Mouse (Mus musculus): ENCODE data around the gene Tdpoz1. TPM values are rescaled to one million over a fixed set of nuclear protein-coding genes. Genes with fewer than 3 reads are reported as not detected.
"Not testable (repeated sequence)": the region's sequence is repeated elsewhere in the genome, so short reads cannot be mapped to it uniquely, and the experiment has no call there.

Gene Tdpoz1
- polyA plus RNA-seq (2015; fragmentation: Nextera tagmentation; extraction: Ambion mirVana) = not detected in 2 replicates

DNA sequence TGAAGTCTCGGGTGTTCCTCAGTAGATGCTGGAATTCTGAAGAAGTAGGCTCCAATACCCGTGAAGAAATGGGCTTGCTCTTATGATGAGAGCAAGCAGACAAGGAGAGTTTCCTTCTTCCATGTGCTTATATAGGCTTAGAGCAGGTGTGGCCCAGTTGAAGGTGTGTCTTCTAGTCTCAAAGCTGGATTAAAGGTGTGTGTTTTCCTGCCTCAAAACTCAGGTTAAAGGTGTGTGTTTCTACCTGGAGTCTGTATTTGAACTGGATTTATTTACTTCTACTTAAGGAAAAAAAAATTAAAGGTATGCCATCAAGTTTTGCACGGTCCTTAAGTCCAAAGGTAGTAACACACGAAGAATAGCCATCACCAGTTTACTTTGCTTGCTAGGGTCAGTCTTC is at the start of gene Tdpoz1:
Tdpoz1 (minus strand) TSS at position 101 of the 400 bp plus-strand sequence.
- WGBS = 72% methylated on average over 2 of the region's 4 CpGs
- H3K9ac ChIP-seq (ENCODE audit: low read length); H3K27me3 ChIP-seq (ENCODE audit: control insufficient read depth, insufficient read depth, low read length); H3K4me2 ChIP-seq (ENCODE audit: low read depth, low read length); H3K27ac ChIP-seq (ENCODE audit: low read length); H3K36me3 ChIP-seq (ENCODE audit: control insufficient read depth, insufficient read depth); H3K9me3 ChIP-seq (replicated peaks; ENCODE audit: control insufficient read depth, low read length); H3K4me1 ChIP-seq (ENCODE audit: control insufficient read depth, insufficient read depth, low read length); ATAC-seq (replicated peaks; ENCODE audit: extremely low read depth, insufficient read depth, low FRiP score); H3K4me3 ChIP-seq (ENCODE audit: low read length): not testable (repeated sequence)

DNA sequence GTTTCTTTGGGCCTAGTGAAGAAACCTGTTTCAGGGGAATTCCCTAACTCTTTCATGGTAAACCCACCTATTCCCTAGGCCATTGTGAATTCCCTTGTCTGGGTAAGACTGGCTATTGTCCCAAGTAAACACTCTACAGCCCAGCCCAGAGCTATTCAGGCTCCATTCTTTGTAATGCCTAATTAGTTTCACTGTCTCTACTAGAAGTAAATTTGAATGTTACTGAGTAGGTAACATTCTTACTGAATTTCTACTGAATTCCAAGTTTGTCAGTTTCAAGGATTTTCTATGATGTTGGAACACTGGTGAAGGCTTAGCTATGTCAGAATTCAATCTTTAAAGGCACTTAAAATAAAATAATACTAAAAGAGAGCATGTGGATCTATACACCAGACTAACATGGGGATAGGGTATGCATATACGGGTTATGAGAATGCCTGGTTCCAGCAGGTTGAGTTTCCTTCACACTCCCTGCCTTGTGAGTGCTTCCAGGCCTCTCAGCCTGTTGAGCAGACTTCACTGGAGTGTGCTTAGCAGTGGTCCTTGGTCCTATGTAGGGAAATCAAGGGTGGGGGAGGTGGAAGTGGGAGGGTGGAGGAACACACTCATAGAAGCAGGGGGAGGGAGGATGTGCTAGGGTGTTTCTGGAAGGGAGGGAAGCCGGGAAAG is 33.0 kb upstream of the Tdpoz1 start:
- H3K27me3 ChIP-seq (ENCODE audit: control insufficient read depth, insufficient read depth, low read length); H3K27ac ChIP-seq (ENCODE audit: low read length); H3K4me2 ChIP-seq (ENCODE audit: low read depth, low read length); H3K36me3 ChIP-seq (ENCODE audit: control insufficient read depth, insufficient read depth); H3K9ac ChIP-seq (ENCODE audit: low read length); H3K9me3 ChIP-seq (replicated peaks; ENCODE audit: control insufficient read depth, low read length); ATAC-seq (replicated peaks; ENCODE audit: extremely low read depth, insufficient read depth, low FRiP score); H3K4me3 ChIP-seq (ENCODE audit: low read length); H3K4me1 ChIP-seq (ENCODE audit: control insufficient read depth, insufficient read depth, low read length): not testable (repeated sequence)
- 51% methylated on average over 2 of the region's 2 CpGs for WGBS

DNA sequence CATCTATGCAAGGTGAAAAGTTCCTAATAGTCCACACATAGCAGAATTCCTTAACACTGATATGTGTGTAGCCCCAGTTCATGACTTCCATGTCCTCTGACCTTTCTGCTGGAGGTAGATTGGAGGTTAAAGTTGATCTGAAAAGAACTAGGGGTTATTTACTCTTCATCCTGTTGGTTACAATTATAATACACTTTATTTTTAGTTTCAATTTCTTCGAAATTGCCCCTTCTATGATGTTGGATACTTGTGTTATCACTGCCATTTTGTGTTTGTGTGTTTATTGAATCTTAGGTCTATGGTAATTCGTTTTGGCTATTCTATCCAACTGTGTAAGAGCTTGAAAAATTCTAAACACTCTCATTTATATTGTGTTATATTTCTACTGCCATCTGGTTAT is 16.9 kb upstream of the Tdpoz1 start, which contains the start of gene Gm37596:
Gm37596 (minus strand) TSS at position 101 of the 400 bp plus-strand sequence.
- not testable (repeated sequence) for H3K36me3 ChIP-seq (ENCODE audit: control insufficient read depth, insufficient read depth); H3K4me1 ChIP-seq (ENCODE audit: control insufficient read depth, insufficient read depth, low read length); H3K9ac ChIP-seq (ENCODE audit: low read length); ATAC-seq (replicated peaks; ENCODE audit: extremely low read depth, insufficient read depth, low FRiP score); H3K4me2 ChIP-seq (ENCODE audit: low read depth, low read length); H3K27ac ChIP-seq (ENCODE audit: low read length); H3K4me3 ChIP-seq (ENCODE audit: low read length); H3K27me3 ChIP-seq (ENCODE audit: control insufficient read depth, insufficient read depth, low read length); H3K9me3 ChIP-seq (replicated peaks; ENCODE audit: control insufficient read depth, low read length)
- WGBS = 58% methylated on average over 1 of the region's 2 CpGs

DNA sequence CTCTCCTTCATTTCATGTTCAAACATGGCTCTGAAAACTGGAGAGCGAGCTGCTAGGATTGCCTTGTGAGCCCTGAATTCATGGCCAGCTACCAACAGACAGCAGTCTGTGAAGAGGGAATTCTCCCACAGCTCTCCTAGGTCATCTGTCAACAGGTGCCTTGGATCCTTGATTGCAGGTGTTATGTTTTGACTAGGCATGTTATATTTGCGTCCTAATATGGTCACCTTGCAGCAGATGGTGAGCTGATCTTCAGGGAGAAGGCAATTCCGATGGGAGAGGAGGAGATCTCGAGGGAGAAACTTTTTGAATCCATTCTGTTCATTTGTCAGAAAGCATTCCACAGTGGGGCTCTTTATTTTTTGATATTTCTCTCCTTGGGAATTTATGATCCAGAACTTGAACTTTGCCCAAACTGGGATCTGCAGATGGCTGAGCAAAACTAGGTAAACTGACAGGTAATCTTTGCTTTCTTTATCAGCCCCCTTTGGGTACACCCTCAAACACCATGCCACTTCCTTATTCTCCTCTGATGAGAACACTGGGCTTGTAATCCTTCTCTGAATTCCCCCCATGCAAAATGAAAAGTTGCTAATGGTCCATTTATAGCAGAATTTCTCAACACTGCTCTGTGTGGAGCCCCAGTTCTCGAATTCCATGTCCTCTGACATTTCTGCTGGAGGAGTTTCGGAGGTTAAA is 5.2 kb downstream of the Tdpoz1 start:
- not testable (repeated sequence) for H3K4me1 ChIP-seq (ENCODE audit: control insufficient read depth, insufficient read depth, low read length); H3K27ac ChIP-seq (ENCODE audit: low read length); H3K36me3 ChIP-seq (ENCODE audit: control insufficient read depth, insufficient read depth); H3K4me2 ChIP-seq (ENCODE audit: low read depth, low read length); H3K27me3 ChIP-seq (ENCODE audit: control insufficient read depth, insufficient read depth, low read length); H3K4me3 ChIP-seq (ENCODE audit: low read length); H3K9ac ChIP-seq (ENCODE audit: low read length); ATAC-seq (replicated peaks; ENCODE audit: extremely low read depth, insufficient read depth, low FRiP score); H3K9me3 ChIP-seq (replicated peaks; ENCODE audit: control insufficient read depth, low read length)
- 68% methylated on average over 5 of the region's 6 CpGs for WGBS

DNA sequence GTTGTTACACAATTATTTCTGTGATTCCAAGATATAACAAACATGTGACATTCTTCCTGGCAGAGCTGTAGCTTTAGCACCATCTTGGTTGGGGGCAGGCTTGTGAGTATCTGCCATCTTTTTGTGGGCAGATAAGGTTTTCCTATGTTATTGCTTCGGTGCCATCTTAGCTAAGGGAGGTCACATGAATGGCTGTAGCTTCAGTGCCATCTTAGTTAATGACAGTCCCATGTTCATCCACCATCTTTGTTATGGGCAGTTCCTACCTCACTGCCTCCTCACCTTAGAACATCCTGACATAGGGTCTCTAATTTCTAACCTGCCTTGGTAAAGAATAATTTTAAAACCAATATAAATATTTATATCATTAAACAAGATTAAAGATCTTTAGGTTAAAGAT is 21.9 kb downstream of the Tdpoz1 start:
- 65% methylated on average over 1 of the region's 1 CpGs for WGBS
- Histone ChIP-seq H3K9me3 (replicated peaks; ENCODE audit: control insufficient read depth, low read length) (no peaks in the 10 kb centered on the region), H3K9ac (ENCODE audit: low read length) (no peak overlapping the region), H3K27ac (ENCODE audit: low read length) (no peak overlapping the region), H3K4me1 (ENCODE audit: control insufficient read depth, insufficient read depth, low read length) (no peaks in the 10 kb centered on the region), H3K4me2 (ENCODE audit: low read depth, low read length) (no peak overlapping the region), H3K27me3 (ENCODE audit: control insufficient read depth, insufficient read depth, low read length) (no peaks in the 10 kb centered on the region), H3K4me3 (ENCODE audit: low read length) (no peak overlapping the region), H3K36me3 (ENCODE audit: control insufficient read depth, insufficient read depth) (no peaks in the 10 kb centered on the region)
- no peak for ATAC-seq (replicated peaks; ENCODE audit: extremely low read depth, insufficient read depth, low FRiP score)

DNA sequence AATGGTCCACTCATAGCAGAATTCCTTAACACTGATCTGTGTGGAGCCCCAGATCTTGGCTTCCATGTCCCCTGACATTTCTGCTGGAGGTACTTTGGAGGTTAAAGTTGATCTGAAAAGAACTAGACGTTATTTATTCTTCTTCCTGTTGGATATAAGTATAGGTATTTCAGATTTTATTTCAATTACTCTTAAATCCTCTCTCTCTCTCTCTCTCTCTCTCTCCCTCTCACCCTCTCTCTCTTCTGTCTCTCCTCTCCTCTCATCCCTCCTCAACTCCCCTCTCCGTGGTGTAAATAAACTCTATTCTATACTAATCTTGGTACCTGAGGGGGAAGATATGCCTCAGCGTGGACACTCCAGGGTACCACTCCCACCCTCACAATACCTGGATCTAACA is 23.5 kb downstream of the Tdpoz1 start, which contains the start of gene Tdpoz2:
Tdpoz2 (minus strand) TSS at position 101 of the 400 bp plus-strand sequence.
- no peaks in the 10 kb centered on the region for H3K4me1 ChIP-seq (ENCODE audit: control insufficient read depth, insufficient read depth, low read length)
- no peaks in the 10 kb centered on the region for H3K36me3 ChIP-seq (ENCODE audit: control insufficient read depth, insufficient read depth)
- no peak within 1 kb of the TSS for H3K4me2 ChIP-seq (ENCODE audit: low read depth, low read length)
- H3K4me3 ChIP-seq (ENCODE audit: low read length) = no peak within 1 kb of the TSS
- no peak for ATAC-seq (replicated peaks; ENCODE audit: extremely low read depth, insufficient read depth, low FRiP score)
- H3K9ac ChIP-seq (ENCODE audit: low read length) = no peak within 1 kb of the TSS
- no peaks in the 10 kb centered on the region for H3K9me3 ChIP-seq (replicated peaks; ENCODE audit: control insufficient read depth, low read length)
- WGBS = 70% methylated on average over 3 of the region's 3 CpGs
- H3K27me3 ChIP-seq (ENCODE audit: control insufficient read depth, insufficient read depth, low read length) = no peaks in the 10 kb centered on the region
- no peak within 1 kb of the TSS for H3K27ac ChIP-seq (ENCODE audit: low read length)

DNA sequence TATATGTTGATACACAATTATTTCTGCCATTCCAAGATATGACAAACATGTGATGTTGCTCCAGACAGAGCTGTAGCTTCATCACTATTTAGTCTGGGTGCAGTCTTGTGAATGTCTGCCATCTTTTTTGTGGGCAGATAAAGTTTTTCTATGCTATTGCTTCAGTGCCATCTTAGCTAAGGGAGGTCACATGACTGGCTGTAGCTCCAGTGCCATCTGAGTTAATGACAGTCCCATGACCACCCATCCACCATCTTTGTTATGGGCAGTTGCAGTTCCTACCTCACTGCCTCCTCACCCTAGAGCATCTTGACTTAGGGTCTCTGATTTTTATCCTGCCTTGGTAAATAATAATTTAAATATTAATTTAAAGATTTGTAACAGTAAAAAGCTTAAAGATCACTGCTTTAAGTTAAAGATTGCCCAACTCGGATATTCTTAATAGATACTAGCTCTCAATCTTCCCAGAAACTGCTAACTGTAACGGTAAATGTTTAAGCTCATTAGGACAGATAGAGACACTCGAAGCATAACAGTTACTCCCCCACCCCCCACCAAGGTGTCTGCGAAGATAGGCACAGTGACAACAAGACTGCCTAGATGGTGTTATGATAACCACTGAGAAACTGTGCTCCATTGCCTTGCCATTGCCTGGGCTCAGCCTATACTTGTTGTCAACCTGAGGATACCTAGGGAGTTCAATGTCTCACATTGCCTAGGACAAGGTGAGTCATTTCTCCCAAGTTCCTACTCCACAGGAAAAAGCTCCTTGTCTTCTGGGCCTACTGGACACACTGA is 45.0 kb downstream of the Tdpoz1 start:
- H3K9ac ChIP-seq (ENCODE audit: low read length); H3K9me3 ChIP-seq (replicated peaks; ENCODE audit: control insufficient read depth, low read length); H3K36me3 ChIP-seq (ENCODE audit: control insufficient read depth, insufficient read depth); H3K4me1 ChIP-seq (ENCODE audit: control insufficient read depth, insufficient read depth, low read length); H3K4me2 ChIP-seq (ENCODE audit: low read depth, low read length); H3K27ac ChIP-seq (ENCODE audit: low read length); H3K4me3 ChIP-seq (ENCODE audit: low read length); H3K27me3 ChIP-seq (ENCODE audit: control insufficient read depth, insufficient read depth, low read length); ATAC-seq (replicated peaks; ENCODE audit: extremely low read depth, insufficient read depth, low FRiP score): not testable (repeated sequence)
- 56% methylated on average over 4 of the region's 4 CpGs for WGBS

Data from heart, embryonic 16.5 days (tissue).